Mouse (Mus musculus) left cerebral cortex, adult 18-20 months (tissue): ENCODE results near the gene Grk4. TPM values are rescaled to one million over a fixed set of nuclear protein-coding genes. Genes with fewer than 3 reads are reported as not detected.

ENCODE experiments used
- DNase-seq, 2 experiments: peaks; one replicate each; pipeline ENCODE4 v3.0.0; 2021 to 2022; ENCODE audit warnings: low spot score in 2 of 2, mixed read lengths in 1 of 2
- long read RNA-seq, 2 experiments: library from polyadenylated mRNA; stranded (forward); transcript quantifications; one replicate each; pipeline ENCODE4 v2.0.0; 2021
- total RNA-seq, 2 experiments: library from RNA; stranded (reverse); gene quantifications; 2 replicates each; pipeline ENCODE4 v1.2.3; 2021

The Grk4 gene
- 1 to 10 TPM; 4.1 to 4.8 TPM for total RNA-seq
- long read RNA-seq, experiment 1, partial matches to known transcripts = 0 of 4 reads
- long read RNA-seq, experiment 1, other reads (novel, unspliced or antisense) = 4 of 4 reads
- long read RNA-seq, experiment 2, partial matches to known transcripts = 1 of 1 reads
- long read RNA-seq, experiment 2, other reads (novel, unspliced or antisense) = 0 of 1 reads

GRCm38 (mm10) chr5:34659686-34660590 lies at the start of gene Grk4, which contains the start of gene Nop14:
Gene Grk4 (plus strand): TSS chr5:34660379.
Gene Nop14 (minus strand): TSS chr5:34660148.
- peak; percentile 99 for DNase-seq

GRCm38 (mm10) chr5:34632996-34633395 lies 27.2 kb upstream of the Grk4 start:
- no peak for DNase-seq

GRCm38 (mm10) chr5:34633641-34634040 lies 26.5 kb upstream of the Grk4 start:
- DNase-seq = no peak

DNA sequence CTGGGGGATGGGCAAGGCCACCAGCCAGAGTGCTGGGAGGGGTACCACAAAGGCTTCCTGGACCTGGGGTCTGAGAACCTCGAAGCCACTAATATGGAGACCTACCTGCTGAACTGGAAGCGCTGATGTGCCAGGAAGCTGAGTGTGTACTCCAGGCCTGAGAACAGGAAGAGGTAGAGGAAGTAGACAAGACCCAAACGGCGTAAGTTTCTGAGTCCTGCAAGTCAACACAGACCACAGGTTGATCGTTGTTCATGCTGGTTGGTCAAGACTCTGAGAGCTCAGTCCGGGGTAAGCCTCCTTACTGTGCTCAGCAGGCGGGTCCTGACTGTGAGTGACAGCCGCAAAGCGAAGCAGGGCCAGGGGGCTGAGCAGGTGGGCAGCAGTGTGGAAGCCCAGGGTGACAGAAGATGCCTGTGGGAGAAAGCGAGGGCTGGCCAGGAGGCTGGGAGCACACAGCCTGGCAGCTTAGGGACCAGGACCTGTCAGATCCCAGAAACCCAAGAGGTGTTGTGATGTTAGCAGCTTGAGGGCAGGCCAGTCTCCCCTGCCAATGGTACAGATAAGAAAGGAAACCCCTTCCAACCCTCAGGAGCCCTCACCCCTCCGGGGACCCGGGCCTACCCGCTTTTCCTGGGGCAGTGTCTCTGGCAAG lies 25.3 kb upstream of the Grk4 start:
- no peak for DNase-seq

GRCm38 (mm10) chr5:34635665-34636192 lies 24.4 kb upstream of the Grk4 start:
- no peak for DNase-seq

- DNase-seq = peak; percentile 75 to 82
Measured at GRCm38 (mm10) chr5:34636481-34637287, 23.5 kb upstream of the Grk4 start, which contains the start of gene Mfsd10. Gene Mfsd10 (minus strand): TSS chr5:34637212.

DNA sequence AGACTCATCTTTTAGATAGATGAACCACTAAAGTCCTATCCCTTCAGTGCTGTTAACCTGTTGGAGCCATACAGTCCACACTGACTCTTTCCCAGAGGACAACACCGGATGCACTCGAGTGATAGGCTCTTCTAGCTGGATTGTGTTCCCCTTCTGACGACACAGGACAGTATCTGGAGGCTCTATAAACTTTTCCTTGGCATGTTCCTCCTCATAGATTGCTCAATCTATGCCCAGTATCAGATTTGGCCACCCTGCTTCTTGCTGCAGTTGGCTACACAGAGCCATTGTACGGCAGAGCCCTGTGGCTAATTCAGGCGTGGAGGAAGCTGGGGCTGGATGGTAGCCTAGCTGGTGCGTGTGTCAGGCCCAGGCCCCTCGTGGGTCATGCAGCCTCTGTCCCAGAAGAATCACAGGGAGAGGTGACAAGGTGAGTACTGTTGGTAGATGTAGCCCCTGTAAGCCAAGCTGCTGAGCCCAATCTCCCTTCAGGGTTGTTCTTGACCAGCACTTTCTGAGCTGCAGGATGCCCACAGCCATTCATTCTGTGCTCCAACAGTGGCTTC lies 22.5 kb upstream of the Grk4 start:
- DNase-seq = no peak

GRCm38 (mm10) chr5:34641991-34642390 lies 18.2 kb upstream of the Grk4 start:
- DNase-seq = no peak

DNA sequence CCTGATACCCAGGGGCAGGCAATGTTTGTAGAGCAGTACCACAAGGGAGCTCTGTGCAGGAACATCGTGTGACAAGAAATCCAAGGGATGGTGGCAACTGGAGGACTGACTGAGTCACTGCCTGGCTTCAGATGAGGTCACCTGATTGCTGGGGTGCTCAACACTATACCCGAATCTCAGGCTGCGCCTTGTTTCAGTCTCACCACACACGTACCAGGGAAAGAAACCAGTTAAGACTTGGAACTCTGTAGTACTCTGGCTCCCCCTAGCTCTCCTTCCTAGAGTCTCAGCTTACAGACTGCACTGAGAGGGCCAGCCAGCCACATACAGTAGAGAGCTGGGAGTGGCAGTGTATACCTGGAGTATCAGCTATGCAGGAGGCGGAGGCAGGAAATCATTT lies 17.2 kb upstream of the Grk4 start:
- DNase-seq = peak; percentile 56 to 66

DNA sequence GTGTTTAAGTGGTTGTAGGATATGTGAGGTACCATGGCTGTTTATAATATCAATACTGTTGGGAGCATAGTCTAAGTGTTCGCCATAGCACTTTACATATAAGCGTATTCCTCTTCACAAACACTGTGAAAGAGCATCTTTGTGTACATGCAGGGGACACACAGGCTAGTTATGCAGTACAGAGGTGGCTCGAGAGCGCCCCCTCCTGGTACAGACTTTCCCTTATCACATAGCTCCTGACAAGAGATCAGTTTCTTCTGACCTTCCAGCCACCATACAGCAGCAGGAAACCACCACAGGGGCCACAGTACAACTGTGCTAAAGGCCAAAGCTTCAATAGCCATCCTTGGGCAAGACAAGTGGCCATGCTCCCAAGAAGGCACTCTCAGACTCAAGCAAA lies 12.6 kb upstream of the Grk4 start:
- peak; percentile 44 to 68 for DNase-seq

- no peak for DNase-seq
Measured at GRCm38 (mm10) chr5:34652961-34653360, 7.2 kb upstream of the Grk4 start.

GRCm38 (mm10) chr5:34654881-34655280 lies 5.3 kb upstream of the Grk4 start:
- no peak for DNase-seq

GRCm38 (mm10) chr5:34657556-34657955 lies 2.6 kb upstream of the Grk4 start:
- DNase-seq = no peak

- DNase-seq = no peak
Measured at GRCm38 (mm10) chr5:34660591-34661130, 482 bp downstream of the Grk4 start.

- DNase-seq = no peak
Measured at GRCm38 (mm10) chr5:34661909-34662308, 1.7 kb downstream of the Grk4 start.

DNA sequence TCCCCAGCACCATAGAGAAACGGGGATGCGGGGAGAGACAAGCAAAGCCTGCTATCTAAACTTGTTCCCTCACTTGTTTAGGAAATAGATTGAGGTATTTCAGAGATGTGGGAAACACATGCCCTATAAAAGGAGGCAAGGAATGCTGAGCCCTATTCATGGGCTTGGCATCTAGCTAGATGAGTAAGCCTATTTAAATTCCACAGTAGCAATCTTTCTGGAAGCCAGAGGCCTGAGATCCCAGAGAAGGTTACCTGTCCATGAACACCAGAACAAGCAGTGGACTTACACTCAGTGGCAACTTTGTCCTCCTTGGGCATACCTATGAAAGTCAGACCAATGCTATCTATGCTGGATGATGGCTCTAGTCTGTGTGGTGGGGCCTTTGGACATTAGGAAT lies 3.1 kb downstream of the Grk4 start:
- DNase-seq = no peak

GRCm38 (mm10) chr5:34669493-34669892 lies 9.3 kb downstream of the Grk4 start:
- DNase-seq = no peak

DNA sequence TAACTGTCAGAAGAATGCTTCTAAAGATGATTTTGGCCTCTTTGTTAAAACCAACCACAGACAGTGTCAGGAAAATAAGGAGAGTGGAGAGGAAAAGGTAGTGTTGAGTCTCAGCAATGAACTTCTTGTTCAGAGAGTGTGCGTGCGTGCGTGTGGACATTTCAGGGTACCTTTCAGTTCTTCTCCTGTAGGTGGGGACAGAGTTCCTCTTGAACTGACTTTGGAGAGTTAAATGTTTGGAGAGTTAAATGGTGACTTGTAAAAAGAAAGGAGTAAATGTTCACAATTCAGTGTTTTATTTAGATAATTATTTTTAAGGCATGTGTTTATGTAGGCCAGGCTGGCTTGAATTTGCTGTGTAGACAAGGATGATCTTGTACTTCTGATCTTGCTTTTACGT lies 10.1 kb downstream of the Grk4 start:
- no peak for DNase-seq

DNA sequence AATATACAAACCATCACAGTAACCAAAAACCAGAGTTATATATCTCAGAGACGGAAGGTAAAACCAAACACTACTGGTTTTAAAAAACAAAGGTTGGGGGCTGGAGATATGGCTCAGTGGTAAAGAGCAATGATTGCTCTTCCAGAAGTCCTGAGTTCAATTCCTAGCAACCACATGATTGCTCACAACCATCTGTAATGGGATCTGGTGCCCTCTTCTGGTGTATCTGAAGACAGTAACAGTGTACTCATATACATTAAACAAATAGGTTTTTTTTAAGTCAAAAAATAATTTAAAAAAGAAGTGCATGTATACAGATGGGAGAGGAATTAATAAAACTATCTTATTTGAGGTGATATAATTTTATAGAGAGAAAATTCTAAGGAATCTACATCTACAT lies 29.7 kb downstream of the Grk4 start:
- DNase-seq = no peak

DNA sequence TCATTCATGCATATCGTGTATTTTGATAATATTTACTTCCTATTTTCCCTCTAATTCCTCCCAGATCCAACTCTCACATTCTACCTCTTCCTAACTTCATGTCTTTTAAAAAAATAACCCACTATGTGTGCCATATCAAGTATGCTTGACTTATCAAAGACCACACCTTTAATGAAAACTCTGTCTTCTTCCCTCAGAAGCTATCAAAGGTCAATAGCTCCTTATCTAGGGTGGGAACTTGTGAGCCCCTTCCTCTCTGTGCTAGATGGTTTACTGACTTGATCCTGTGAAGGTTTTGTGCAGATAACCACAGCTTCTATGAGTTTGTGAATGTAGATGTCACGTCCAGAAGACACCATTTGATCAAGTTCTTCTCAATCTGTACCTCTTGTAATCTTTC lies 32.6 kb downstream of the Grk4 start:
- DNase-seq = no peak
